In the genomic region with DNA sequence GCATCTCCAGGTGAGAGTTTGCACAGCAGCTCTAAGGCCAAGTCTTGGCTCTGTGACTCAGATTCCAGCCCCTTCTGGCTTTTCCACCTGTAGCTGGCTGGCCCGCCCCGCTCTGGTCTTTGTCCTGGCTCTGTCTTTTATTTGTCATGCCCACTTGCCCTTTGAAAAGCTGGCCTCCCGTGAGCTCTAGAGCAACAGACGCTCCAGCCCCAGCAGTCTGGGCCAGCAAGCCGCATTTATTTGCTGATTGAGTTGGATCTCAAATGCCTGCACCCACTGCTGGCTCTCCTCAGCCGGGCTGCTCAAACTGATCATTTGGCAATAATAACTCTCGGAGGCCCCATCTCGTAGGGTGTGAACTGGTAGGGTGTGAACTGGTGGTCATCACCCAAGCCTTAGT, we compare ENCODE assay signal across 13 mouse cellular contexts.
DNase-seq lines count a peak whose midpoint lies in the region; ATAC-seq and TF ChIP-seq lines count a peak whose summit lies in the region.
"Had no signal": no experiment of that assay in that cellular context is flagged by ENCODE, and none has a peak within 500 bp of the region (broad histone marks: within the 10 kb centered on the region; RNA-seq: fewer than 3 reads in every experiment).

No protein-coding gene starts in this region.

- no peaks in the 10 kb centered on the region for H3K9me3 ChIP-seq in lung, embryonic 14.5 days (ENCODE audit: low read depth, low read length)
- H3K9me3 ChIP-seq in stomach, embryonic 16.5 days (replicated peaks; ENCODE audit: control insufficient read depth, low read length): no peaks in the 10 kb centered on the region
- H3K9me3 ChIP-seq: forebrain, embryonic 13.5 days had no signal

- no peak for TF ChIP-seq CTCF in lung, embryonic 14.5 days (IDR thresholded peaks at IDR 0.05; ENCODE audit: low read depth)
- TF ChIP-seq CTCF in lung, adult 2 months (IDR thresholded peaks at IDR 0.05; ENCODE audit: insufficient read depth, low read length): no peak

- H3K4me1 ChIP-seq in lung, embryonic 14.5 days (ENCODE audit: insufficient read depth): peaks cover 14% of the 10 kb centered on the region
- H3K4me1 ChIP-seq in lung, adult 2 months (ENCODE audit: control insufficient read depth, insufficient read depth, low read length): peaks cover 4% of the 10 kb centered on the region; the same call in 1 of the 2 replicates
- H3K4me1 ChIP-seq in stomach, embryonic 16.5 days (ENCODE audit: control insufficient read depth, insufficient read depth, low read length): 0 out of 2 replicates have a peak, but pooled peaks cover 7% of the 10 kb centered on the region

- no peak for ATAC-seq in lung, embryonic 14.5 days (ENCODE audit: insufficient read depth)
- peak; percentile 22; the same call in 1 of the 2 replicates for ATAC-seq in stomach, embryonic 16.5 days (ENCODE audit: insufficient read depth, low FRiP score)
- ATAC-seq: forebrain, embryonic 13.5 days had no signal

- peak; percentile 42 to 54 for DNase-seq in cerebellum, postnatal 14 days
- no peak for DNase-seq in cerebellum, adult 11 months
- no peak for DNase-seq in lung, embryonic 14.5 days
- DNase-seq in lung, adult 2 months: no peak
- peak; percentile 75 for DNase-seq in kidney, postnatal 10 days
- no peak for DNase-seq in urinary bladder, adult 18-20 months (ENCODE audit: low spot score in 2 of 2)
- no peak for DNase-seq in heart, adult 9 months (ENCODE audit: low spot score in 2 of 2)
- DNase-seq: cerebellum, adult 18-20 months; heart, adult 11 months; heart, postnatal 14 days had no signal

- no peaks in the 10 kb centered on the region for H3K36me3 ChIP-seq in lung, embryonic 14.5 days (ENCODE audit: insufficient read depth)
- H3K36me3 ChIP-seq in stomach, embryonic 16.5 days (ENCODE audit: control insufficient read depth, insufficient read depth, low read length): no peaks in the 10 kb centered on the region

- no peaks in the 10 kb centered on the region for H3K27me3 ChIP-seq in lung, embryonic 14.5 days (ENCODE audit: insufficient read depth, low read length)
- no peaks in the 10 kb centered on the region for H3K27me3 ChIP-seq in stomach, embryonic 16.5 days (ENCODE audit: control insufficient read depth, insufficient read depth, low read length)
- H3K27me3 ChIP-seq: forebrain, embryonic 13.5 days had no signal

- no peak overlapping the region for H3K4me2 ChIP-seq in lung, embryonic 14.5 days
- H3K4me2 ChIP-seq in stomach, embryonic 16.5 days (ENCODE audit: low read depth, low read length): no peak overlapping the region
- H3K4me2 ChIP-seq: forebrain, embryonic 13.5 days had no signal

- H3K9ac ChIP-seq in lung, embryonic 14.5 days: no peak overlapping the region
- no peak overlapping the region for H3K9ac ChIP-seq in stomach, embryonic 16.5 days (ENCODE audit: low read length)
- H3K9ac ChIP-seq: forebrain, embryonic 13.5 days had no signal

- no peak for TF ChIP-seq POLR2A in lung, adult 2 months (IDR thresholded peaks at IDR 0.05; ENCODE audit: borderline replicate concordance, extremely low read depth, low read depth, low read length)

- peak overlapping the region; percentile 55; the same call in 1 of the 2 replicates for H3K27ac ChIP-seq in lung, embryonic 14.5 days (ENCODE audit: low read depth)
- peak overlapping the region; percentile 39; the same call in 1 of the 2 replicates for H3K27ac ChIP-seq in stomach, embryonic 16.5 days (ENCODE audit: low read length)
- H3K27ac ChIP-seq: macrophage had no signal

- 40% methylated on average over 8 of the region's 8 CpGs for WGBS in lung, embryonic 14.5 days
- 53% methylated on average over 8 of the region's 8 CpGs for WGBS in lung, adult 2 months
- 53% methylated on average over 8 of the region's 8 CpGs for WGBS in stomach, embryonic 16.5 days

- no peak overlapping the region for H3K4me3 ChIP-seq in lung, embryonic 14.5 days (ENCODE audit: low read depth, low read length)
- H3K4me3 ChIP-seq in lung, adult 2 months (replicated peaks; ENCODE audit: extremely low read depth, low read depth, low read length): no peak overlapping the region
- H3K4me3 ChIP-seq in stomach, embryonic 16.5 days (replicated peaks; ENCODE audit: low read length): no peak overlapping the region
- H3K4me3 ChIP-seq: forebrain, embryonic 13.5 days had no signal

Comparison
In these comparisons a context has a peak if more than half of its experiments do, and no peak if none do; other contexts are left out.
1. DNase-seq: peak in cerebellum, postnatal 14 days (2 of 2) and kidney, postnatal 10 days (single experiment); none in cerebellum, adult 11 months (single experiment), lung, embryonic 14.5 days (single experiment), lung, adult 2 months (single experiment), urinary bladder, adult 18-20 months (0 of 2) and heart, adult 9 months (0 of 2).